Mouse (Mus musculus): ENCODE measurements at regions not wholly inside any gene's neighbourhood (a gene's known extent, or its start where the extent isn't known, plus 50 kb on each side); places are given as distances from the start of the nearest gene placed in this dataset.

- DNase-seq (ENCODE audit: low spot score in 2 of 2), result no peak
Measured at GRCm38 (mm10) chr19:60148313-60148965, 78.1 kb downstream of the Fam204a start.

- DNase-seq (ENCODE audit: low spot score in 2 of 2), result no peak
Measured at GRCm38 (mm10) chr19:60146451-60147190, 79.9 kb downstream of the Fam204a start.

GRCm38 (mm10) chr19:60145242-60145641 lies 81.3 kb downstream of the Fam204a start:
- no peak for DNase-seq (ENCODE audit: low spot score in 2 of 2)

- peak; percentile 80 to 90 for DNase-seq (ENCODE audit: low spot score in 2 of 2)
Measured at GRCm38 (mm10) chr19:60144336-60144989, 82.0 kb downstream of the Fam204a start.

GRCm38 (mm10) chr19:60138881-60139280 lies 87.6 kb downstream of the Fam204a start:
- DNase-seq (ENCODE audit: low spot score in 2 of 2), result no peak

- DNase-seq (ENCODE audit: low spot score in 2 of 2), result no peak
Measured at GRCm38 (mm10) chr19:60136491-60136890, 90.0 kb downstream of the Fam204a start.

- no peak for DNase-seq (ENCODE audit: low spot score in 2 of 2)
Measured at GRCm38 (mm10) chr19:60134447-60135328, 91.8 kb downstream of the Fam204a start.

- DNase-seq (ENCODE audit: low spot score in 2 of 2), result no peak
Measured at GRCm38 (mm10) chr19:60129635-60130034, 96.9 kb downstream of the Fam204a start.

- DNase-seq (ENCODE audit: low spot score in 2 of 2), result no peak
Measured at GRCm38 (mm10) chr19:60124638-60125037, 101.9 kb downstream of the Fam204a start.

GRCm38 (mm10) chr19:60120917-60121316 lies 105.6 kb downstream of the Fam204a start:
- DNase-seq (ENCODE audit: low spot score in 2 of 2), result no peak

- DNase-seq (ENCODE audit: low spot score in 2 of 2), result no peak
Measured at GRCm38 (mm10) chr19:60119051-60119450, 107.5 kb downstream of the Fam204a start.

GRCm38 (mm10) chr19:60113666-60114388 lies 112.7 kb downstream of the Fam204a start:
- no peak for DNase-seq (ENCODE audit: low spot score in 2 of 2)

- no peak for DNase-seq (ENCODE audit: low spot score in 2 of 2)
Measured at GRCm38 (mm10) chr19:60110278-60110677, 116.2 kb downstream of the Fam204a start.

- DNase-seq (ENCODE audit: low spot score in 2 of 2), result no peak
Measured at GRCm38 (mm10) chr19:60109488-60109887, 117.0 kb downstream of the Fam204a start.

- no peak for DNase-seq (ENCODE audit: low spot score in 2 of 2)
Measured at GRCm38 (mm10) chr19:60097915-60098314, 128.6 kb downstream of the Fam204a start.

GRCm38 (mm10) chr19:60074986-60075385 lies 131.5 kb upstream of the Rab11fip2 start:
- no peak for DNase-seq (ENCODE audit: low spot score in 2 of 2)

- DNase-seq (ENCODE audit: low spot score in 2 of 2), result no peak
Measured at GRCm38 (mm10) chr19:60073328-60073727, 129.9 kb upstream of the Rab11fip2 start.

- DNase-seq (ENCODE audit: low spot score in 2 of 2), result no peak
Measured at GRCm38 (mm10) chr19:60066183-60066582, 122.7 kb upstream of the Rab11fip2 start.

GRCm38 (mm10) chr19:60055121-60055874 lies 111.8 kb upstream of the Rab11fip2 start:
- no peak for DNase-seq (ENCODE audit: low spot score in 2 of 2)

GRCm38 (mm10) chr19:60051151-60051550 lies 107.7 kb upstream of the Rab11fip2 start:
- DNase-seq (ENCODE audit: low spot score in 2 of 2), result no peak
